Mouse (Mus musculus) gonadal fat pad, adult 2 months (tissue): Measurements from ENCODE around the gene Med10. TPM values are rescaled to one million over a fixed set of nuclear protein-coding genes. Genes with fewer than 3 reads are reported as not detected.

ENCODE experiments used
- DNase-seq: peaks from one replicate; pipeline ENCODE4 v3.0.0-alpha.2; 2012; ENCODE audit warnings: low read depth
- polyA plus RNA-seq: library from polyadenylated mRNA; depleted of rRNA; stranded (reverse); fragments of >200 nt; gene quantifications from 2 replicates; pipeline ENCODE4 v1.2.3, GENCODE M21; 2012; rRNA removed

The Med10 gene
- polyA plus RNA-seq, 1 experiment = 36.7 TPM

DNA sequence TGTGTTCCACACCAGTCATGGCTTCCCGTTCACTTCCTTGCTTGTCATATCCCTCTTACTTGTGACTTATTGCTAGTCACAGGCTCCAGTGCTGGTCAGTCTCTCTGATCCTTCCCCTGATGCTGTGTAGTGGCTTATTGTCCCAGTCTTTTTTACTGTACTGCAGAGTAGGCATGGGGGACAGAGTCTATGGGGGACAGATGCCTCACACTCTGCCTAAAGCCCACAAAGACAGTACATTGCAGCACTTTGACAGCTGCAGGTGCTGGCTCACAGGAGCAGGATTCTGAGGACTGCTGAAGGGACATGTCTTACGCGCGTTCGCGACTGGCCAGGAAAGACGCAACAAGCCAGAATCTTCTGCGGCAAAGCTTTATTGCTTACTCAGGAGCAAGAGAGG, 28.4 kb downstream of the Med10 start:
- DNase-seq = no peak

DNA sequence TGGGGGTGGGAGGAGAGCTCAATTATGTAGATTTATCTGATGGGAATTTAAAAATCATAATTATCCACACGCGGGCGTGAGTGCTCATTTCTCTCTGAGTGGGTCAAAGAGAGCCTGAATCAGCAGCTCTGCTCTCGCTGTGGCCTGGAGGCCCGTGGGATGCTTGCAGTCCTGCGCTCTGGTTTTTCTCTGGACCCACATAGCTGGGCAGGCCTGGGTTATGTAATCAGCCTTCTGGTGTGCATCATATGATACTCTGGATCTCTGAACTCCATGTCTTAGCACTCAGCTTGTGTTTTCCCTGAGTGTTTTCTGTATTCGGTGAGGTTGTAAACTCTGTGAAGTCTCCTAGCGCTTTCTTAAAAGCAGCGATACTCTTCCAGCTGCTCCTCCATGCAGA, 30.4 kb downstream of the Med10 start:
- DNase-seq = no peak

DNA sequence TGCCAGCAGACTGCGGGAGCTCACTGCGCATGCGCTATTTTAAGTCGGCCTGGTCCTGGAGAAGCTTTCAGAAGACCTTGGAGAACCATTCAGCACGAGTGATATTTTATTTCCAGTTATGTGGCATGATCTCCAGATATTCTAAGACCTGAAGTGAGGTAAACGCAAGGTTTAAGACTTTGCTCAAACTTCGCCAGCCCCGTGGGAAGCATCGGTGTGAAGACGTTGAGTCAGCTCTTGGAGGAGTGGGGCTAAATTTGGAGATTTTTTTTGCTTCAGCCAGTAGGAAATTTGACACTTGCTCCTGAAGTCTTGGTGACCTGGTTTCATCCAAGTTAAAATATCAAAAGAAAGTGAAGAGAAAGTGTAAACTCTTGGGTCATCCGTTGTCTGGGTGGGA, 31.2 kb downstream of the Med10 start:
- no peak for DNase-seq

DNA sequence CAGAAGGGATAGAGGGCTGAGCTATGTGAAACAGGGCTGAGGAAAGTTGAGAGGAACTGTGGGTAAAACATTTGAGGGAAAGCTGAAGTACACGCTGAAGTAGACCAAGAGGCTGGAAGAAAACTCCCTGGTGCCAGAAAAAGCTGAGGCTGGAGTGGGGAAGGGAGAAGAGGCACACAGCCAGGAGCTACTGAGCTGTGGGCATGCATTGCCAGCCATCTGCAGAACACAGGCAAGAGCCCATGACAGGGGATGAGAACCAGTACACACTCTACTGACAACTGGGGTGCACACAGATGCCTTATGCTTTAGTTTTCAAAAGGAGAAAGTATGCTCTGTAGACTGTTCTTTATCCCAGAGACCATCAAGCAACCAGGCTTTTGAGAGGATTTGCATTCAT, 43.4 kb downstream of the Med10 start:
- DNase-seq = no peak

DNA sequence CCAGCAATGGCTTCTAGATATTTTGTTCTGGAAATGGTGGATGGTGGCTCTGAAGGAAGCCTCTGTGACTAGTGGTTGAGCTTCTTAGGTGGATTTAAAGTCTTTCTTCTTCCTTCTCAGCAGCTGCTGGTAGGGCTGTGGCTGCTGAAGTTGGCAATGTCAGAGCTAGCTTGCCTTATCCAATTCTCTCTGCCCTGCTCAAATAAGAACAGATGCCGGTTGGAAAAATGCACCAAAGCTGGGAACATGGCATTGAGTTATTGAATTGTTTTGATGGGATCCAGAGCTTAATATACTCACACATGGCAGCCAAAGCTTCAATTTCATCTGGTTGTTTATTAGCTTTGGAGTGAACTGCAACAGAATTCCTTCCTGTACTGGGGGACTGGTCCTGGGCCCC, 47.4 kb downstream of the Med10 start:
- DNase-seq = no peak

DNA sequence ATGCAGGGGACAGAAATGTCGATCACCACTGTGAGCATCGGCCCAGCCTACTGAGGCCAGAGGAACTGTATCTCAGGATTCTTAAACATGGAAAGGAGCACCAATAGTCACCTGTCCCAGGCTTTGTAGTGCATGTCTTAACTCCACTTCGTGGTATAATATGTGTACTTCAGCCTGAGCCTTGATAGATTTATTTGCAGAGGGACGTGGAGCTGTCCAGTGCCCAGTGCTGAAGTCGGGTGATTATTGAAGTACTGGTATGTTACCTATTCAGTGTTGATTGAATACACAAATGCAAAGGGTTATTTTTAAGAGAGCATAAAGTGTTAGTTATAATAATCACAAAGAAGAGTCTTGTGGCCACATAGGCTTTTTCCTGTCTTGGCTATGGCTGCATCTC, 50.1 kb downstream of the Med10 start:
- DNase-seq = no peak

DNA sequence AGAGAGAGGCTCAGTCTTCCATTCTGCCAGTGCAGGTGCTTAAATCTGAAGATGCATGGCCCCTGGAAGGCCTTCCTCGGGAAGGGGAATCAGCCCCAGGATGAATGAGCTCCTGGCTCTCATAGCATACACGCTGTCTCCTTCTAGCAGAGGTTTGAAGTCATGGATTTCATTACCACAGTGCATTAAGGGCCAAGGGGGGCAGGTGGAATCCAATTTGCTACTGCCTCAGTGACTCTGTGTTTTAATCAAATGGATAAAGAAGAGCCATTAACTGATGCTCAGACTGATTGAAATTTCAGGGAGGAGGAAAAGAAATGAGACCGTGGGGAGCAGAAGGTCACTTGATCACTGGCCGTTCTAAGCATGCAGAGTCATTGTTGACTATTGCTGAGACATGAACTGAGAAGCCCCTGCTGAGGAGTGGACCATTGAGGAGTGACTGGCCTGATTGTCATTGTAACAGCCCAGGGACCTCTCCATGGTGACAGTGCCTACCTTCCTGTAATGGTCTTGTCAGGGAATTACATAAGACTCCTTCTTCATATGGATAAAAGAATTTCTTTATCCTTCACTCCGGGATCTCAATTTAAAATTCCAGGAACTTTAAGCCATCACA, 51.3 kb downstream of the Med10 start:
- no peak for DNase-seq

DNA sequence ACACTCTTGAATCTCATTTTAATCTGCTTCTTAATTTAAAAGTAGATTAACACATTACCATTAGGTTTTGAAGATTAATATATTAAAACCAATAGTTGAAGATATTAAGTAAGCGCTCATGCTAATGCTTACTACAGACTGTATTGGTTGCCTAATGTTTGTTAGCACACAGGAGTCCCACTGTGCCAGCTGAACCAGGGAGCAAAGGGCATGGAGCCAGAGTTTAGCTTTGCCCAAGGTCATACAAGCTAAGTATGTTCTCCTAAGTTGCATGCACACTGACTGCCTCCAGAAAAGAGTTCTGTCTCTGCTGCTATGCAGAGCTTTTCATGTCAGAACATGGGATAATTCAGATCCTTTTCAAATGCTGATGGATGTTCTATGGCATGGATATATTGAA, 53.7 kb downstream of the Med10 start:
- DNase-seq = peak; percentile 10

DNA sequence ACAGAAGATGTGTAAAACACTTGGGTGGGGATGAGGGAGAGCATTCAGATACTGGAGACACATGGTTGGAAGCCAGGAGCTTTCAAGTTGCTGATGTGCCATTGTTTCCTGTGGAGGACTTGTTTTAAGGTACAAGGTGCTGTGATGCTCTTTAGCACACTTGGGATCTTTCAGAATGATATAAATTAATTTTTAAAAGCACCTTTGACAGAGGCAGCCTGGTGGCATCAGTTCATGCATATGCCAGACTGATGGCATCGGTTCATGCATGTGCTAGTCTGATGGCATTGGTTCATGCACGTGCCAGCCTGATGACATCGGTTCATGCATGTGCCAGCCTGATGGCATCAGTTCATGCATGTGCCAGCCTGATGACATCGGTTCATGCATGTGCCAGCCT, 60.1 kb downstream of the Med10 start:
- no peak for DNase-seq

DNA sequence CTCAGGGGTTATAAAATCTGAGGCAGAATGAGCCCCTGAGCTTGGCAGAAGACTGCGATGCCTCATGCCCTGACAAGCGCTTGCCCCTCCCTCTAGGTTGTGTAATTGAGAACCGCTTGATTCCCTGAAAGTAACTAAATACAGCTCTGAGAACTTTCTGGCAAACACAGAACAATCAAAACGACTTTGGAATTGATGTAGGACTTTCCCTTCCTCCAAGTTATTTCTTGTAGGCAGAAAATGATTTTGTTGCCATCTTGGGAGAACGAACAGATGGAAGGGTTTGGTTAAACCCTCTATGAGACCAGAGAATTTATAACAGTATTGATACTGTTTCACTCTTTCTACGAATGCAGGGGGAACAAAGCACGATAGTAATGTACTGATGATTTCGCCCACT, 62.7 kb downstream of the Med10 start:
- peak; percentile 13 for DNase-seq

Other genes with a start within 250 kb of the Med10 start
- gene Srd5a1, start 191.0 kb upstream of the Med10 start, polyA plus RNA-seq = 13.7 and 14.9 TPM in 2 replicates
- gene Ube2ql1, start 62.5 kb upstream of the Med10 start, polyA plus RNA-seq = 0.38 and 0.39 TPM in 2 replicates